Mouse (Mus musculus) megakaryocyte, adult 5-6 weeks (primary cell): ENCODE results near the gene Mpg. TPM values are rescaled to one million over a fixed set of nuclear protein-coding genes. Genes with fewer than 3 reads are reported as not detected.

ENCODE experiments used
- ATAC-seq: 2 replicates; pipeline ENCODE4 v1.8.0; 2016; ENCODE audit warnings: mild to moderate bottlenecking, inconsistent platforms; ENCODE audit not compliant: poor library complexity, severe bottlenecking
- total RNA-seq, 2 experiments: library from RNA; stranded (forward) in 1 of 2; stranded (reverse) in 1 of 2; fragments of 153-499, 151-499 nt in 1 of 2; fragments of 221-1000, 200-1000 nt in 1 of 2; gene quantifications; 2 replicates each; pipeline versions ENCODE4 v1.2.3 to v1.2.4; 2015 to 2017

The Mpg gene
- total RNA-seq, 2 experiments from 2014 or later, result 6.8 to 9.8 TPM

- ATAC-seq, result no peak
Observed at GRCm38 (mm10) chr11:32228292-32228845, 2.1 kb downstream of the Mpg start.

GRCm38 (mm10) chr11:32230220-32230619, 3.9 kb downstream of the Mpg start:
- no peak for ATAC-seq

GRCm38 (mm10) chr11:32231125-32231524, 4.8 kb downstream of the Mpg start:
- no peak for ATAC-seq

GRCm38 (mm10) chr11:32232848-32233247, 6.5 kb downstream of the Mpg start:
- ATAC-seq, result no peak

DNA sequence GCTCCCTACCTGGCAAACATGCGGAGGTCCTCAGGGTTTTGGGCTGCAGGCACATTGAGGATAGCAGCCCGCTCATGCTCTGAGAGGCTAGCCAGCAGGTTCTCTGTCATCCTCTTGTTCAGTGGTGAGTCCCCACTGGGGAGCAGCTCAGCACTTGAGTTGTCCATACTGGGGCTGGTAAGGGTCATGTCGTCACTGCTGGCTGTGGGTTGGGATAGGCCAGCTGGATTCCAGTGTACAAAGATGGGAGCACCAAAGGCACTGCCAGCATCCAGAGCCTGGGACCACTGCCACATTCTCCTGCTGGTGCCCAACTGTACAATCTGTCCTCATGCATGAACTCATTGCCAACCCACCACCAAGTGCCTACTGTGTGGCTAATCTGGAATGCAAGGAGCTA, 7.6 kb downstream of the Mpg start:
- no peak for ATAC-seq

DNA sequence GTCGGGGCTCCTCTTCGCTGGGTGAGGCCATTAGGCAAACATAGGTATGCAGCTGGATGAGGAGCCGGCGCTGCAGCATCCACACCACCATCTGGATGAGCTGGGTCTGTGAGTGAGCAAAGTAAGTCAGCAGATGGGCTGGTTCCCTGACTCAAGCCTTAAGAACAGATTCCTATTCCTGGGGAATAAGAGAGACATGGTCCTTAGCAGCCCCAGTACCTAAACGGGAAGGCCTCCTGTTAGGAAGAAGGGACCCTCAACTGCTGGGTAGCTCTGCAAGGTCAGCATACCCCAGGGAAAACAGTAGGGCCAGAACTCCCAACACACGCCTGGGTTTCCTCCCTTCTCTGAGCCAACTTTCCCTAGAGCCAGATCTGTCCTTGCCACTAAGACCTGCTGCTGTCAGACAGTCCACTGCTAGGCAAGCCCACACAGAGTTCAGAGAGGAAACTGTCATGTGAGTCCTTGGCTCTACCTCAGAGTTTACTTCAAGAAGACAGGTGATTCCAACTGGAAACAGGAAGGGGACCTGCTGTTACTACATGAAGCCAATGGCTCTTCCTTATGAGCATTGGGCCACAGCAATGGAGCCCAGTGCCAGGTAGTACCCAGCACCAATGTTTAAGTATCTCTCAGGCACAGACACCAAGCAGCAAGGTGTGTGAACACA, 8.6 kb downstream of the Mpg start:
- ATAC-seq, result no peak

DNA sequence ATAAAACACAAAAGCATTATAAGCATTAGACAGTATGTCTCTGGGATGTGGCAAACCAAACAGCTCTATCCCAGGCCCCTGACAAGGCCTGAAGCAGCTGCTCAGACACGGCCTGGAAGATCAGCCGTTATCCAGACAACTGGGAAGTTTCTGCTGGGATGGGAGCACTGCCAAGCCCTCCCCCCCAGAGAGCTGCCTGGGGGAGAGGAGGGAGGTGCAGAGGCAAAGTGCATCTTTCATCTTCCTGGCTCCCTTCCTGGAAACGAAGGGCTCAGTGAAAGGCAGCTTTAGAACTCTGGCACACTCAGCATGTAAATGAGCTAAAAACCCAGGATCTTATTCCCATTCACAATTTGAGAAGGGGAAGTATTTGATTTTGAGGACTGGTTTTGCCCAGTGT, 9.3 kb downstream of the Mpg start:
- ATAC-seq, result no peak

GRCm38 (mm10) chr11:32236132-32236531, 9.8 kb downstream of the Mpg start:
- no peak for ATAC-seq

GRCm38 (mm10) chr11:32236712-32237410, 10.6 kb downstream of the Mpg start:
- no peak for ATAC-seq

- ATAC-seq, result no peak
Observed at GRCm38 (mm10) chr11:32237411-32237795, 11.1 kb downstream of the Mpg start.

GRCm38 (mm10) chr11:32238093-32238860, 12.0 kb downstream of the Mpg start:
- peak; percentile 92 for ATAC-seq

DNA sequence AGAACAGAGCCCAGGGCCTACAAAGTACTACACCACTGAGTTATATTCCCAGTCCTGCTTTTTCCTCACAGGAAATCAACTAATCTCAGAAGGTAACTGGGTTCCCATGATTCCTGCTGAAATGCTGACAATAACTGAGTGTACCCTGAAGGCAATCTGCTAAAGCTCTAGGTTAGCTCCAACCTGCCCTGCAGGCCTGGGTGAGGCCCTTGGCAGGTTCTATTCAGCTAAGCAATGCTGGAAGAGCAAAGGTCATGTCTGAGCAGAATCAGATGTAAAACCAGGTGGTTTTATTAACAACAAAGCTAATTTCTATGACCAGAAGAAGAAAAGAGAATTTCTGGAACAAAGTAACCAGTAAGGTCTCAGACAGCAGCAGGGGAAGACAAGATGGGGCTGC, 15.1 kb downstream of the Mpg start:
- ATAC-seq, result no peak

GRCm38 (mm10) chr11:32242209-32242608, 15.9 kb downstream of the Mpg start:
- no peak for ATAC-seq

- no peak for ATAC-seq
Observed at GRCm38 (mm10) chr11:32243205-32243955, 17.1 kb downstream of the Mpg start.

DNA sequence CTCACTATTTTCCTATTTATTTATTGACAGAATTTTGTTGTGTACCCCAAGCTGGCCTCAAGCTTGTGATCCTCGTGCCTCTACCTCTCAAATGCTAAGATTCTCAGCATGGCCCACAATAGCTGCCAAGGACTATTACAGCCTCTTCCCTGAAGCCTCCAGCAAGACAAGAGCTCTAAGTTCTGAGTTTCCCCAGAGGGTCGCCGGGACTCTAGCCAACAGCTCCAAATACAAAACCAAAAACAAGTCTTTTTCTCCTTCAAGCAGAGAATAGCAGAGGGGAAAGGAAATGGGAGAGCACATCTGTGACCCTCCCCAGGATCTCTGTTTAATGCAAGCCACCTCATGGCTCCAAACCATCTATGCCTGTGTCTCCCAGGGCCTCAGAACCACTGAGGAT, 17.8 kb downstream of the Mpg start:
- no peak for ATAC-seq

GRCm38 (mm10) chr11:32244617-32245016, 18.3 kb downstream of the Mpg start:
- no peak for ATAC-seq

- ATAC-seq, result peak; percentile 45
Observed at GRCm38 (mm10) chr11:32245614-32246013, 19.3 kb downstream of the Mpg start.

DNA sequence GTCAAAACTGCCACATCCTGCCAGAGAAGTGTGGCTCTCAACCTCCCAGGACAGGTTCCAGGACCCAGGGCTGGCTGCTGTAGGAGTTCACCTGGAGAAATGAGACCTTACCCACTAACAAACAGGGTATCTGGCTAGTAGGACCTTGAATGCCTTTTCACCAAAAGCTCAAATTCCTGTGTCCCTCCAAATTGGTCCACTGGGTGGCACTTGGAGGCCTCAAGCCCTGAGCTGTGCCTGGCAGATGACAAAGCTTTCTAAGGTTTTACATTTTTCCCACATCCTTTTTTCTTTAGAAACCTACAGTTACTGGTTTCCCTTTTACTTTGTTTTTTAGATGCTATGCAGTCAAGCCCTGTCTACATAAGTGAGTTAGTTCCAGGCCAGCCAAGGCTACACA, 20.8 kb downstream of the Mpg start:
- ATAC-seq, result peak; percentile 53

DNA sequence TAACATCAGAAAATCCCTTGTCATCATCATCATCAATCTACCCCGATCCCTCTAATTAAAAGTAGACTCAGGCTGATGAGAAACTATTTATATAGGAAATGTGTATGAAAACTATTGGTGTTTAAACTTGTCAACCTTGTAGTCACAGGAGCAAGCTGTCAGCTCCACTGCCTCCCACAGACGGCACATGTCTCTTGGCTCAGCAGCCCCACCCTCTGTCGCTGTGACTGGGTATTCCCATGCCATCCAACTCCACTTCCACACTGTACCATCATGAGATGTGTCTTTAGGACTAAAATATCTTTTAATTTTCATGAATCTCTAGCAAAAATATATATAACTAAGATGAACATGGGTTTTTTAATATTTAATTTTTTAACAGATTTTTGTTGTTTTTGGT, 22.0 kb downstream of the Mpg start:
- no peak for ATAC-seq

DNA sequence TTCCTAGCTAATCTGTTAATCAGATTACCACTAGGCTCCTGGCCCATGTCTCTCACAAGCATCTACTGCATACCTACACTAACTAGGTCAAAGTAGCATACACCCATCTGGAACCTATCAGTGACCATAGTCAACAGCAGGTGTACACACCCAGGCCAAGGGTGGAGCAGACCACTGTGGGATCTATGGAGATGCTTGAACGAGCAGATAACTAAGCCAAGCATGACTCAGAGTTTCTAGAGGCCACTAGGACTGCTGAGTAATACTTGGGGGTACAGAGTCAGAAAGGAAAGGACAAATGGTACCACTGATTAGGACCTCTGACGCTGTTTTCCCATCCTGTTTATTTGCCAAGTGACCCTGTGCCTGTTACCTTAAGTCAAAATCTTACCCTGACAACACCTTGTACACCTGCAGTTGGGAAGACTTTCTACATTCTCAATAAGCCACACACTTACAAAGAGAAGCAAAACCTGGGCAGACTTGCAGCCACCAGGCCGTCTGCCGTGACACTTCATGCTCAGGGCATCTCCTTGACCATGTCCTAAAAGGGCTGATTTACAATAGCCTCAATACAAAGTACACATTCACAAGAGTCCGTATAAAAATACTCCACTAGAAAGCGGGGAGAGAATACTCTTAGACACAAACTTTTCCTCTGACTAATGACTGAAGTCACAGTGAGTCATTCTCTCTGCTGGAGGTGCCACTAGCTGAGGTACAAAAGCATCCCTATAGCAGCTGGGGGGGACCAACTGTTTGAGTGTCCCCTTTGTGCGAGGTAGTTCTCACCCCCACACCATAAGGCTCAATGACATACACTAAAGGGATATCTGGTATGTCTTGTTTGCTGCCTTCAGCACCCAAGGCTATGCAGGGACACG, 24.8 kb downstream of the Mpg start:
- ATAC-seq, result peak; percentile 48
